In the genomic region with DNA sequence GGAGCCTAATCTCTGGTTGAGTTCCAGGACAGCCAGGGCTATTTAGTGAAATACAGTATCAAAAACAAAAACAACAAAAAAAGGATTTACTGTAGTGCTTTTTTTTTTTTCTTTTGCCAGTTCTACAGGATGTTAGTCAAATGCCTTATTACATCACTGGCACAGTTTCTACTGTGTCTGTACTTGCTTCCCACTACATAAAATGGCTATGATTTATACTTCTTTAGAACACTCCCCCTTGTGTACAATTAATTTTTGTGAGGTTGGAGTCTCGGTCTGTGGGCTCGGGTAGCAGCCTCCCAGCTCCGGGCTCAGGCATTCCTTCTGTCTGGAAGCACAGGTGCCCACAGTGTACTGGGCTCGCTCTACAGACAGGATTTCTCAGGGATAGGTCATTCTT, we compare ENCODE assay signal across 7 mouse cellular contexts. TPM values are rescaled to one million over a fixed set of nuclear protein-coding genes. Genes with fewer than 3 reads are reported as not detected.
DNase-seq lines count a peak whose midpoint lies in the region; ATAC-seq lines count a peak whose summit lies in the region.

No protein-coding gene starts in this region.

- H3K9ac ChIP-seq in embryonic facial prominence, embryonic 13.5 days: no peak overlapping the region
- no peak overlapping the region for H3K9ac ChIP-seq in limb, embryonic 12.5 days (replicated peaks)
- no peak overlapping the region for H3K9ac ChIP-seq in stomach, embryonic 15.5 days

- peak overlapping the region; percentile 89 for H3K4me2 ChIP-seq in embryonic facial prominence, embryonic 13.5 days
- H3K4me2 ChIP-seq in limb, embryonic 12.5 days: peak overlapping the region; percentile 92
- peak overlapping the region; percentile 89 for H3K4me2 ChIP-seq in stomach, embryonic 15.5 days

- H3K36me3 ChIP-seq in embryonic facial prominence, embryonic 13.5 days: no peaks in the 10 kb centered on the region
- peaks cover 5% of the 10 kb centered on the region; the same call in 1 of the 2 replicates for H3K36me3 ChIP-seq in limb, embryonic 12.5 days
- no peaks in the 10 kb centered on the region for H3K36me3 ChIP-seq in stomach, embryonic 15.5 days

- peaks cover 8% of the 10 kb centered on the region; the same call in 1 of the 2 replicates for H3K27me3 ChIP-seq in embryonic facial prominence, embryonic 13.5 days
- peaks cover 11% of the 10 kb centered on the region; the same call in 1 of the 2 replicates for H3K27me3 ChIP-seq in limb, embryonic 12.5 days
- no peaks in the 10 kb centered on the region for H3K27me3 ChIP-seq in stomach, embryonic 15.5 days (replicated peaks)

- H3K9me3 ChIP-seq in embryonic facial prominence, embryonic 13.5 days: no peaks in the 10 kb centered on the region
- H3K9me3 ChIP-seq in limb, embryonic 12.5 days: no peaks in the 10 kb centered on the region
- H3K9me3 ChIP-seq in stomach, embryonic 15.5 days: no peaks in the 10 kb centered on the region

- no peak for ATAC-seq in embryonic facial prominence, embryonic 13.5 days (ENCODE audit: insufficient number of reproducible peaks, insufficient read depth, low FRiP score, low TSS enrichment, low read depth)
- ATAC-seq in limb, embryonic 12.5 days (ENCODE audit: insufficient number of reproducible peaks, insufficient read depth, low FRiP score, low TSS enrichment, low read depth): no peak
- no peak for ATAC-seq in stomach, embryonic 15.5 days (ENCODE audit: insufficient read depth, low FRiP score, low read depth)

- H3K4me3 ChIP-seq in embryonic facial prominence, embryonic 13.5 days: peak overlapping the region; percentile 94
- peak overlapping the region; percentile 100 for H3K4me3 ChIP-seq in limb, embryonic 12.5 days (replicated peaks)
- peak overlapping the region; percentile 98 for H3K4me3 ChIP-seq in stomach, embryonic 15.5 days (replicated peaks)

- 9% methylated on average over 4 of the region's 4 CpGs for WGBS in embryonic facial prominence, embryonic 13.5 days
- 5% methylated on average over 4 of the region's 4 CpGs for WGBS in limb, embryonic 12.5 days
- WGBS in stomach, embryonic 15.5 days: 8% methylated on average over 4 of the region's 4 CpGs

- peak; percentile 25 for DNase-seq in thymus, postnatal 0 days (ENCODE audit: low spot score)
- no peak for DNase-seq in thymus, postnatal 25 days
- DNase-seq in left cerebral cortex, adult 18-20 months (ENCODE audit: low spot score in 2 of 2): no peak
- no peak for DNase-seq in ovary, postnatal 36 days (ENCODE audit: low spot score)

- no peak overlapping the region for H3K27ac ChIP-seq in embryonic facial prominence, embryonic 13.5 days
- no peak overlapping the region for H3K27ac ChIP-seq in limb, embryonic 12.5 days
- no peak overlapping the region for H3K27ac ChIP-seq in stomach, embryonic 15.5 days

- peaks cover 19% of the 10 kb centered on the region for H3K4me1 ChIP-seq in embryonic facial prominence, embryonic 13.5 days
- H3K4me1 ChIP-seq in limb, embryonic 12.5 days (replicated peaks): peaks cover 20% of the 10 kb centered on the region
- H3K4me1 ChIP-seq in stomach, embryonic 15.5 days: peaks cover 8% of the 10 kb centered on the region; the same call in 1 of the 2 replicates

RNA-seq across cellular contexts. Expression of gene Wdr20, which starts 1.1 kb away (rescaled TPM):
- polyA plus RNA-seq in thymus, postnatal 0 days (2015; fragmentation: Nextera tagmentation; extraction: Ambion mirVana): 22.3 and 24.8 TPM in 2 replicates
- polyA plus RNA-seq in embryonic facial prominence, embryonic 13.5 days (2015; fragmentation: Nextera tagmentation; extraction: Ambion mirVana): 27.6 and 31.5 TPM in 2 replicates
- polyA plus RNA-seq in limb, embryonic 12.5 days (2016; fragmentation: Nextera tagmentation; extraction: Ambion mirVana): 30.2 and 33.5 TPM in 2 replicates
- 24.0 and 25.3 TPM in 2 replicates for polyA plus RNA-seq in stomach, embryonic 15.5 days (2015; fragmentation: Nextera tagmentation; extraction: Ambion mirVana)
- total RNA-seq in left cerebral cortex, adult 18-20 months (2021): 10 to 100 TPM; 46.2 to 48.1 TPM

RNA-seq across cellular contexts. Expression of gene Hsp90aa1, which starts 34.1 kb away (rescaled TPM):
- polyA plus RNA-seq in thymus, postnatal 0 days (2015; fragmentation: Nextera tagmentation; extraction: Ambion mirVana): 690 and 768 TPM in 2 replicates
- polyA plus RNA-seq in embryonic facial prominence, embryonic 13.5 days (2015; fragmentation: Nextera tagmentation; extraction: Ambion mirVana): 827 and 849 TPM in 2 replicates
- polyA plus RNA-seq in limb, embryonic 12.5 days (2016; fragmentation: Nextera tagmentation; extraction: Ambion mirVana): 833 and 848 TPM in 2 replicates
- 815 and 840 TPM in 2 replicates for polyA plus RNA-seq in stomach, embryonic 15.5 days (2015; fragmentation: Nextera tagmentation; extraction: Ambion mirVana)
- total RNA-seq in left cerebral cortex, adult 18-20 months (2021): 1,000 to 10,000 TPM in 1 of 2 experiments, 100 to 1,000 TPM in 1; 981 to 1,007 TPM

RNA-seq across cellular contexts. Expression of gene 1700001K19Rik, which starts 54.2 kb away (rescaled TPM):
- polyA plus RNA-seq in thymus, postnatal 0 days (2015; fragmentation: Nextera tagmentation; extraction: Ambion mirVana): not detected in 2 replicates
- not detected in 2 replicates for polyA plus RNA-seq in embryonic facial prominence, embryonic 13.5 days (2015; fragmentation: Nextera tagmentation; extraction: Ambion mirVana)
- polyA plus RNA-seq in limb, embryonic 12.5 days (2016; fragmentation: Nextera tagmentation; extraction: Ambion mirVana): not detected in 2 replicates
- 0.14 TPM in 1 of 2 replicates, not detected in the other for polyA plus RNA-seq in stomach, embryonic 15.5 days (2015; fragmentation: Nextera tagmentation; extraction: Ambion mirVana)
- total RNA-seq in left cerebral cortex, adult 18-20 months (2021): not detected
